Mouse (Mus musculus) ES-Bruce4 (cell line): ENCODE results near the gene Ccl6. TPM values are rescaled to one million over a fixed set of nuclear protein-coding genes. Genes with fewer than 3 reads are reported as not detected.

Experiments used
- H3K27ac ChIP-seq: 2 replicates; pipeline ENCODE4 v1.5.1; 2012; ENCODE audit warnings: low read length, inconsistent platforms; ENCODE audit not compliant: insufficient read depth
- H3K27me3 ChIP-seq: 2 replicates; pipeline ENCODE4 v1.6.1; 2012; ENCODE audit warnings: mild to moderate bottlenecking, low read length, inconsistent platforms; ENCODE audit not compliant: control insufficient read depth, poor library complexity, insufficient read depth, severe bottlenecking
- H3K36me3 ChIP-seq: 2 replicates; pipeline ENCODE4 v1.6.1; 2012; ENCODE audit warnings: inconsistent platforms, mild to moderate bottlenecking, low read length, moderate library complexity; ENCODE audit not compliant: control insufficient read depth, poor library complexity, insufficient read depth, severe bottlenecking
- H3K4me1 ChIP-seq: one replicate; pipeline ENCODE4 v1.8.1; 2011; ENCODE audit warnings: low read length; ENCODE audit not compliant: control insufficient read depth, insufficient read depth
- H3K4me3 ChIP-seq: 2 replicates; pipeline ENCODE4 v1.5.1; 2011; ENCODE audit warnings: low read depth, mild to moderate bottlenecking, low read length
- H3K9ac ChIP-seq: 2 replicates; pipeline ENCODE4 v1.6.1; 2012; ENCODE audit warnings: low read depth, mild to moderate bottlenecking, inconsistent platforms; ENCODE audit not compliant: poor library complexity, severe bottlenecking
- H3K9me3 ChIP-seq: replicated peaks from 2 replicates; pipeline ENCODE4 v1.6.1; 2012; ENCODE audit warnings: mild to moderate bottlenecking, low read length, inconsistent platforms; ENCODE audit not compliant: control insufficient read depth, poor library complexity, insufficient read depth, severe bottlenecking
- CTCF ChIP-seq: IDR thresholded peaks from one replicate; pipeline ENCODE4 v1.8.1; 2011; ENCODE audit warnings: low read depth, low read length
- EP300 ChIP-seq: IDR thresholded peaks from 2 replicates; pipeline ENCODE4 v1.6.1; 2011; ENCODE audit warnings: low read depth, low read length; ENCODE audit not compliant: insufficient read depth
- POLR2A ChIP-seq: IDR thresholded peaks from one replicate; pipeline ENCODE4 v1.8.1; 2011; ENCODE audit warnings: low read length; ENCODE audit not compliant: insufficient read depth
- polyA plus RNA-seq: library from polyadenylated mRNA; stranded (reverse); fragments of >200 nt; gene quantifications from 2 replicates; pipeline ENCODE4 v1.2.4, GENCODE M21; 2011; ENCODE audit warnings: low read depth; ENCODE audit not compliant: missing spikeins, insufficient read depth, insufficient read length

The Ccl6 gene
- polyA plus RNA-seq, 1 experiment = not detected

DNA sequence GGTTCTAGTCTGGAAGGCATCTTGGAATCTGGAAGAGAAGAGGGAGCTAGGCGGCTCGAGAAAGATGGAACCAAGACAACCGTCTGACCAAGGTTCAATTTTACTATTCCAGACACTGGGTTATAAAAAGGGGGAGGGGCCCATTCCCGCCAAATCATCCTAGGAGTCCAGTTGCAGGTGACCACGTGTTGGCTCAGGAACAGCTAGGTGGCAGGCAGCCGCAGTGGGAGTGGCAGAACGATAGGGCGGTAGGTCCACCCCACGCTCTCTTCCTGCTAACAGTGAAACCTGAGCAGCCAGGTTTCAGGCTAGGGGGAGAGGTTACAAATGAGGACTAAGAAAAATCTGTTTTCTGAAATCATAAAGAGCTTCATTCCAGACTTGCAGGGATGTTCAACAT is 20.1 kb downstream of the Ccl6 start:
- TF ChIP-seq EP300 (no peak), CTCF (no peak), POLR2A (no peak)

DNA sequence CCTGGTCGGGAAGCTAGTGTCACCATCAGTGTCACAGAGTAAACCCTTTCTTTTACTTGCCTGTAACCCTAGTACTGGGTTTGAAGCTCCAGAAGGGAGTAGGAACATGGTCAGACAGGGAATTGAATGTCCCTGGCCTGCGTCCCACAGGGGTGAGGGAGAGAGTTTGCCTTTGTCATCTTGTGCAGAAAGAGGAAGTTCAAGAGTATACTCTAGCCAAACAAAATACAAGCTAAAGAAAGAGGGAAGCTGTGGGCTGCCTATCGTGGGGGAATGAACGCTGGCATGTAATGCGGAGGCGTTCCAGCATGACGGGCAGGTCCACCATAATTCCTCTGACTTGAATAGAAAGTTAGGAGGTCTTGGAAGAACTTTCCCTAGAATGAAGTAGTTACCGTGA is 20.7 kb downstream of the Ccl6 start:
- no peaks in the 10 kb centered on the region for H3K36me3 ChIP-seq
- H3K9ac ChIP-seq = no peak overlapping the region
- no peaks in the 10 kb centered on the region for H3K4me1 ChIP-seq

More for the DNA sequence above, 20.1 kb downstream of the Ccl6 start:
- no peaks in the 10 kb centered on the region for H3K36me3 ChIP-seq
- H3K27me3 ChIP-seq = no peaks in the 10 kb centered on the region
- no peak overlapping the region for H3K27ac ChIP-seq
- no peaks in the 10 kb centered on the region for H3K9me3 ChIP-seq
- no peaks in the 10 kb centered on the region for H3K4me1 ChIP-seq
- no peak overlapping the region for H3K4me3 ChIP-seq
- no peak overlapping the region for H3K9ac ChIP-seq

DNA sequence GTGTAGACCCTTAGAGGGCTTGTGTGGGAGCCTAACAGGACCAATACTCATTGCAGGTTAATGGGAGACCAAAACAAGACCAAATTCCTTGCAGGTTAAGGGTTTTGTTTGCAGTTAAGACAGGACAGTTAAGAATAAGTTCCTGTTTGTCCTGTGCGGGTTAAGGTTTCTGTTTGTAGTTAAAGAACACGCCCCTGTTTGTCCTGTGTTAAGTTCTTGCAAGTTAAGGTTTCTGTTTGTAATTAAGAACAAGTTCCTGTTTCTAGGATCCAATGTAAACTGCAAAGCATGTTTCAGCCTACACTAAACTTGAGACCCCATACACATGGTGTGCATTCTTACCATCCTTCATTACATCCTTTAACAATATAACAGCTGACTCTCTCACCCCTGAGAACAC is 22.7 kb downstream of the Ccl6 start:
- Histone ChIP-seq H3K36me3 (no peaks in the 10 kb centered on the region), H3K27ac (no peak overlapping the region), H3K9ac (no peak overlapping the region), H3K4me3 (no peak overlapping the region), H3K4me1 (no peaks in the 10 kb centered on the region), H3K9me3 (no peaks in the 10 kb centered on the region), H3K27me3 (no peaks in the 10 kb centered on the region)
- TF ChIP-seq EP300 = no peak
- no peak for TF ChIP-seq POLR2A
- no peak for TF ChIP-seq CTCF

More for the DNA sequence above, 20.7 kb downstream of the Ccl6 start:
- Histone ChIP-seq H3K27ac (no peak overlapping the region), H3K9me3 (no peaks in the 10 kb centered on the region), H3K4me3 (no peak overlapping the region), H3K27me3 (no peaks in the 10 kb centered on the region)
- TF ChIP-seq EP300 (no peak), POLR2A (no peak), CTCF (no peak)

DNA sequence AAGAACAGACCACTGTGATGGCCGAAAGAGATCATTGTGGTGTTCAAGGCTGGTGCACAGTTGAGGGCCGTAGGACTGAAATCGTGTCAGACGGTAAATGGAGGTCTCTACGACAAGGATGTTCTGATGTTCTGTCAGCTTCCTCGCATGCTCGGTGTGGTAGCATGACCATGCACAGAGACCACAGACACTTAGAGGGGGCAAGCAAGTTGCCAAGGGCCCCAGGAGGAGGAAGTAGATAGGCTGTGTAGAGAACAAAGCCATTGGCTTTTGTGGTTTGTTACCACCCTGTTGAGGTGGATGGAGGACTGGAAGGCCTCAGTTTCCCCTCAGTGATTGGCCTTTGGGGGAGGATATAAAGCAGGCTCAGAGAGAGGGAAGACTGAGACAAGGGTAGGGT is 23.6 kb downstream of the Ccl6 start:
- Histone ChIP-seq H3K4me1 (no peaks in the 10 kb centered on the region), H3K9ac (no peak overlapping the region), H3K4me3 (no peak overlapping the region), H3K27ac (no peak overlapping the region), H3K9me3 (no peaks in the 10 kb centered on the region), H3K36me3 (no peaks in the 10 kb centered on the region), H3K27me3 (no peaks in the 10 kb centered on the region)
- TF ChIP-seq POLR2A (no peak), EP300 (no peak), CTCF (no peak)

DNA sequence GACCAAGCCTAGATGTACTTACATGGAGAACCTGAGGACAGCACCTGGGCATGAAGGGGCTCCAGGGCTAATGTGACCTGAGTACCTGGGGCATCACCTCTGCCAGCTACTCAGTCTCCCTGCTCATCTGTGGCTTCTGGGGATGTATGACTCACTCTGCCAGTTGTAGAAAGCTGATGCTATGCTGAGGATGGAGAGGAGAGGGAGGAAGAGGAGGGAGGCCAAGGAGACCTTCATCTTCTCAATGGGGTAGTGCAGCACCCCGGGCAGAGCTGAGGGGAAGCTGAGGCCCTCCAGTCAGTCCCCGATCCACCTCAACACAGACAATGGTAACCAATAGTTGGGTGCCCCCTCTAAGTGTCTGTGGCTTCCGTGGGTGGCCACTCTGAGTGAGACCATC is 24.1 kb downstream of the Ccl6 start:
- H3K27me3 ChIP-seq = no peaks in the 10 kb centered on the region
- H3K4me3 ChIP-seq = no peak overlapping the region
- H3K4me1 ChIP-seq = no peaks in the 10 kb centered on the region
- TF ChIP-seq EP300 (no peak), POLR2A (no peak), CTCF (no peak)
- H3K27ac ChIP-seq = no peak overlapping the region
- no peak overlapping the region for H3K9ac ChIP-seq
- no peaks in the 10 kb centered on the region for H3K36me3 ChIP-seq
- H3K9me3 ChIP-seq = no peaks in the 10 kb centered on the region

DNA sequence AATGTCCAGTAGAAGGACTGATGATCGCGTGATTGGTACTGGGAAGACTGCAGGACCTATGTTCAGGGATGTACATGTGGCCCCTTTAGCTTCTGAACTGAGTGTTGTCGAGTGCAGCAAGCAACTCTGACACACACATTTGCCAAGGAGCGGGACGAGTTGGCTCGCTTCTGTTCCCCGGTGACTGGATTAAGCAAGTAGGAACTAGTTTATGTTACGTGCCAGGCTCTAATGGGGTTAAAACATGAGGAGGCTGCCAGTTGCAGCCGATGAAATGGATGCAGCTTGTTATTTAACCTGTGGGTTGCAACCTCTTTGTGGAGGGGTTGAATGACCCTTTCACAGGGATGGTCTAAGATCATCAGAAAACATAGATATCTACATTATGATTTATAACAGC is 24.8 kb downstream of the Ccl6 start:
- TF ChIP-seq CTCF = no peak
- no peak for TF ChIP-seq EP300
- TF ChIP-seq POLR2A = no peak
- no peaks in the 10 kb centered on the region for H3K4me1 ChIP-seq
- no peaks in the 10 kb centered on the region for H3K27me3 ChIP-seq
- no peak overlapping the region for H3K27ac ChIP-seq
- no peaks in the 10 kb centered on the region for H3K36me3 ChIP-seq
- no peak overlapping the region for H3K4me3 ChIP-seq
- H3K9ac ChIP-seq = no peak overlapping the region
- H3K9me3 ChIP-seq = no peaks in the 10 kb centered on the region
